Mouse (Mus musculus) midbrain, embryonic 14.5 days (tissue): ENCODE results near the gene Pitpna. TPM values are rescaled to one million over a fixed set of nuclear protein-coding genes. Genes with fewer than 3 reads are reported as not detected.

Source experiments
- ATAC-seq: fragments of 200-750 bp; cut with Nextera tagmentation; 2 replicates; pipeline ENCODE4 v1.8.0; 2017; ENCODE audit warnings: moderate number of reproducible peaks, moderate library complexity; ENCODE audit not compliant: low FRiP score, low TSS enrichment
- DNase-seq: peaks from one replicate; pipeline ENCODE4 v3.0.0-alpha.2; 2015
- H3K27ac ChIP-seq: fragments of 300-500 bp; sonication (generic); replicated peaks from 2 replicates; pipeline ENCODE4 v1.5.1; 2014; ENCODE audit warnings: mild to moderate bottlenecking, low read depth, low read length, moderate library complexity
- H3K27me3 ChIP-seq: fragments of 300-500 bp; sonication (generic); 2 replicates; pipeline ENCODE4 v1.6.1; 2014; ENCODE audit warnings: low read length, control low read depth, mixed read lengths; ENCODE audit not compliant: control insufficient read depth, insufficient read depth
- H3K36me3 ChIP-seq: fragments of 300-500 bp; sonication (generic); 2 replicates; pipeline ENCODE4 v1.6.1; 2014; ENCODE audit warnings: low read length, control low read depth; ENCODE audit not compliant: control insufficient read depth, insufficient read depth
- H3K4me1 ChIP-seq: fragments of 300-500 bp; sonication (generic); 2 replicates; pipeline ENCODE4 v1.6.1; 2014; ENCODE audit warnings: mild to moderate bottlenecking, antibody characterized with exemption, low read length, control low read depth; ENCODE audit not compliant: control insufficient read depth, insufficient read depth
- H3K4me2 ChIP-seq: fragments of 300-500 bp; sonication (generic); 2 replicates; pipeline ENCODE4 v1.6.1; 2014; ENCODE audit warnings: mild to moderate bottlenecking, low read length, moderate library complexity
- H3K4me3 ChIP-seq: fragments of 300-500 bp; sonication (generic); replicated peaks from 2 replicates; pipeline ENCODE4 v1.5.1; 2014; ENCODE audit warnings: low read depth, low read length
- H3K9ac ChIP-seq: fragments of 300-500 bp; sonication (generic); replicated peaks from 2 replicates; pipeline ENCODE4 v1.6.1; 2014; ENCODE audit warnings: mild to moderate bottlenecking, low read length, moderate library complexity
- H3K9me3 ChIP-seq: fragments of 300-500 bp; sonication (generic); 2 replicates; pipeline ENCODE4 v1.6.1; 2016; ENCODE audit warnings: low read length, control low read depth, mixed read lengths; ENCODE audit not compliant: control insufficient read depth
- WGBS: fragments of 180-500 bp; shearing (Covaris S2); extraction: QIAGEN DNeasy Blood & Tissue Kit; methylation state at CpG from one replicate; pipeline ENCODE4 v1.1.7; 2014; 5-methylcytosine and 5-hydroxymethylcytosine counted together
- polyA plus RNA-seq: library from polyadenylated mRNA; unstranded; fragments of >200 nt; fragmentation: Nextera tagmentation; extraction: Ambion mirVana; gene quantifications from 2 replicates; pipeline ENCODE4 v1.2.1, GENCODE M21; 2014

The Pitpna gene
- polyA plus RNA-seq, 1 experiment from 2014 or later: 115 TPM

DNA sequence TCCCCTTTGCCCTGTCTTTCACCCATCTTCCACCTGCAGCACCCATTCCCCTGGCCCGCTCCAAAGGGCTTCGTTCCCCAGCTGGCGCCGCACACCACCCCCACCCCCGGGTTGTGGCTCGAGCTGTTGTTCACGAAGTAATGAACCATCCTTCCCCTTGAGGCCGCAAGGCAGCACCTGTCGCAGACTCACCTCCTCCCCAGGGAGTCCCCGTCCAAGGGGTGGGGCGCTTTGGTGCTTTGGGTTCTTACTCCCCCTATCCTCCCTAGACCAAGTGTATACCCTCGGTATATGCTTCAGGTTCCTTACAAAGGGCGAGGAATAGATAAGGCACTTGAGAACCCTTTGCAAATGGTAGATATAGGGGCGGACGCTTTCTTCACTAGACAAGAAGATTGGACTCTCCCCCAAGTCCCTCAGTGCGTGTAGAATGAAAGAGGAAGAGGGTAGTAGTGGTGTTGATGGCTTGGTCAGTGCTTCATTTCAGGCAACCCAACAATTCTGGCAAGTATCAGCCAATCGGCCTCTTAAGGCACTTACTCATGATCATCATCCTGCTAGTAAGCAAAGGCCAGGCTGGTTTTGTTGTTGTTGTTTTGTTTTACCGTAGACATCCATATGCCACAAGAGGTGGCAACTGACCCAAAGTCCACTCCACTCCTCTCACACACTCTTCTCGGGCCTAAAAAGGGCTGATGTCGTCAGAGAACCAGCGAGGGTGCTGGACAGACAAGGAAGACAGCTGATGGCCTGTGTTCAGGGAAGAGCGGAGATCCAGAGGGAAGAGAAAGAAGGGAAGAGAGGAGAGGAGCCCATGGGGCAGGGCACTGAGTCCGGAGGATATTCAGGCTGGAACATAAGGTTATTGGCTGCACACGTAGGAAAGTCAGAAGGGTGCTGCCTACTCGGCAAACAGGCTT lies 66.8 kb downstream of the Pitpna start:
- Histone ChIP-seq H3K27ac (no peak overlapping the region), H3K4me1 (peaks cover 36% of the 10 kb centered on the region), H3K27me3 (peaks cover 37% of the 10 kb centered on the region), H3K36me3 (no peaks in the 10 kb centered on the region), H3K9ac (no peak overlapping the region), H3K4me3 (peak overlapping the region; percentile 40), H3K9me3 (no peaks in the 10 kb centered on the region), H3K4me2 (peak overlapping the region; percentile 99)
- 41% methylated on average over 25 of the region's 25 CpGs for WGBS
- ATAC-seq (no peak), DNase-seq (peak; percentile 29)

DNA sequence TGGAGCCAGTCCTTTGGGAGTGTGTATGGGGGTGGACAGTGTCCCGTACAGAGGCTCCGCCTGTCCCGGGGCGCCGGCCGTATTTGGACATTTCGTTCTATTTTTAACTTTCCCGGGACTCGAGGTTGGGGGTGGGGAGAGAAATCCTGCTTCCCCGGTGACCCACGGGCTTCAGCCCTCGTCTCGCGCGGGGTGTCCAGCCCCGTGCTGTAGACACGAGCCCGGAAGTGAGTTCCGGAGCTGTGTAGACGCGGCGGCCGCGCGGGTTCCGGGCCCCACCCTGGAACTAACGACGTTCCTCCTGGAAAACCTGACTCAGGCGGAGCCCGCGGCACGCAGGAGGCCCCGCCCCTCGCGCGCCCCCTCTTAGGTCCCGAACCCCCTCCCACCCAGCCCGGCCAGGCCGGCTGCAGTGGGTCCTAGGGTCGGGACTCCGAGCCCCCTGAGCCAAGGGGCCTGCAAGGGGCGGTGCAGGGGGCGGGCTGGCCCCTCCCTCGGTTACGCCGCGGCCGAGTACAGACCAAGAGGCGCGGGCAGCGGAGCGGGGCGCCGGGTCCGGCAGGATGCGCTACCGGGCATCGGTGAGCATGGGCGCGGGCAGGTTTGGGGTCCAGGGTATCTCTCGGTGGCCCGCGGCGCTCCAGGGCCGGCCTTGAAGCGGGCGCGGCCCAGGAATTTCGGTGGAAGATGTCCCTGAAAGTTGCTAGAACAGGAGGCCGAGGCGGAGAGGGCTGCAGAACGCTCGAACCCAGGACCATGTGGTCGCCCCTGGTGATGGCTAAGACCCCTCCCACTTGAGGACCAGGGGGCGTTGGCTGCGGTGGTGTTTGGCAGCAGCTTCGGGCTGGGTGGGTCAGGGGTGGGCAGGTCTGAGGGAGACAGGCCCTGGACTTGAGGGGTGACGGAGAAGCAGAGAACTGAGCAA lies 68.0 kb downstream of the Pitpna start:
- Histone ChIP-seq H3K4me1 (peaks cover 36% of the 10 kb centered on the region), H3K27ac (no peak overlapping the region; the same call in 1 of the 2 replicates)
- no peak for ATAC-seq

GRCm38 (mm10) chr11:75656621-75657590 lies 69.0 kb downstream of the Pitpna start:
- Histone ChIP-seq H3K4me2 (peak overlapping the region; percentile 99), H3K27me3 (peaks cover 37% of the 10 kb centered on the region), H3K4me1 (peaks cover 33% of the 10 kb centered on the region), H3K9me3 (no peaks in the 10 kb centered on the region), H3K36me3 (no peaks in the 10 kb centered on the region), H3K4me3 (peak overlapping the region; percentile 52), H3K9ac (no peak overlapping the region), H3K27ac (no peak overlapping the region)
- DNase-seq (no peak), ATAC-seq (no peak)
- 63% methylated on average over 19 of the region's 20 CpGs for WGBS

More for the DNA sequence above, 68.0 kb downstream of the Pitpna start:
- H3K9ac ChIP-seq: peak overlapping the region; percentile 62
- H3K36me3 ChIP-seq: no peaks in the 10 kb centered on the region
- no peaks in the 10 kb centered on the region for H3K9me3 ChIP-seq
- peak overlapping the region; percentile 99 for H3K4me2 ChIP-seq
- WGBS: 2% methylated on average over 78 of the region's 78 CpGs
- peak; percentile 73 for DNase-seq
- H3K4me3 ChIP-seq: peak overlapping the region; percentile 52
- H3K27me3 ChIP-seq: peaks cover 37% of the 10 kb centered on the region

DNA sequence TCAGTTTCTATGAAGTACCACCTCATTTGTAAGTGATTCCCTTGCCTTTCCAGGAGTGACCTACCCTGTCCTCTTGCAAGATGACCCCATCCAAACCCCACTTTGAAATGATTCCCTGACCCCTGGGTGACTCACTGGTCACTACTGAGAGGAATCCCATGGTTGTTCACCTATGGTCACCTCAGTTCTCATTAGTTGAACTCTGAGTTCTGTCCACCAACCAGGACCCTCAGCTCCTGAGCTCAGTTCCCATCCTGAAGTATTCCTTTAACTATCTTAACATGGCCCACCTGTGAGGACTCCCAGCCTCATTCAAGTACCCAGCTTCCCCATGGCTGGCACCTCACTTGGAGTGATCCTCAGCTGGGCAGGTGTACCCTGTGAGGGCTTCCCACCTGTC lies 69.9 kb downstream of the Pitpna start:
- no peak overlapping the region for H3K9ac ChIP-seq
- no peak overlapping the region for H3K27ac ChIP-seq
- ATAC-seq (no peak), DNase-seq (no peak)
- no peak overlapping the region for H3K4me3 ChIP-seq
- no peak overlapping the region for H3K4me2 ChIP-seq
- H3K36me3 ChIP-seq: no peaks in the 10 kb centered on the region
- H3K4me1 ChIP-seq: peaks cover 25% of the 10 kb centered on the region
- H3K9me3 ChIP-seq: no peaks in the 10 kb centered on the region
- peaks cover 35% of the 10 kb centered on the region for H3K27me3 ChIP-seq

DNA sequence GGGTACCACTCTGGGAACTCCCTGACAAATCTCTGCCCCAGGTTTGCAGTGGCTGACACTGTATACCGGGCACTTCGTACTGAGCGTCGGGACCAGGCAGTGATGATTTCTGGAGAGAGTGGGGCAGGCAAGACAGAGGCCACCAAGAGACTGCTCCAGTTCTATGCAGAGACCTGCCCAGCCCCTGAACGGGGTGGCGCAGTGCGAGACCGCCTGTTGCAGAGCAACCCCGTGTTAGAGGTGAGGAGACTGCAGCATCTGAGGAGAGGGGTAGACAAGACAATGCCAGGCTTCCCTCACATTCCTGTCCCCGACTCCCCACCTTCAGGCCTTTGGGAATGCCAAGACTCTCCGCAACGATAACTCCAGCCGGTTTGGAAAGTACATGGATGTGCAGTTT lies 70.4 kb downstream of the Pitpna start:
- Histone ChIP-seq H3K4me2 (no peak overlapping the region), H3K36me3 (no peaks in the 10 kb centered on the region), H3K27ac (no peak overlapping the region), H3K9me3 (no peaks in the 10 kb centered on the region), H3K27me3 (peaks cover 31% of the 10 kb centered on the region), H3K4me3 (no peak overlapping the region), H3K9ac (no peak overlapping the region), H3K4me1 (peaks cover 25% of the 10 kb centered on the region)
- ATAC-seq (no peak), DNase-seq (no peak)
- WGBS: 94% methylated on average over 13 of the region's 13 CpGs

GRCm38 (mm10) chr11:75658996-75659750 lies 71.3 kb downstream of the Pitpna start:
- Histone ChIP-seq H3K9ac (no peak overlapping the region), H3K4me1 (peaks cover 17% of the 10 kb centered on the region), H3K27me3 (peaks cover 22% of the 10 kb centered on the region), H3K4me2 (no peak overlapping the region), H3K36me3 (no peaks in the 10 kb centered on the region), H3K27ac (no peak overlapping the region), H3K9me3 (no peaks in the 10 kb centered on the region), H3K4me3 (no peak overlapping the region)
- 85% methylated on average over 14 of the region's 14 CpGs for WGBS
- no peak for DNase-seq
- no peak for ATAC-seq

DNA sequence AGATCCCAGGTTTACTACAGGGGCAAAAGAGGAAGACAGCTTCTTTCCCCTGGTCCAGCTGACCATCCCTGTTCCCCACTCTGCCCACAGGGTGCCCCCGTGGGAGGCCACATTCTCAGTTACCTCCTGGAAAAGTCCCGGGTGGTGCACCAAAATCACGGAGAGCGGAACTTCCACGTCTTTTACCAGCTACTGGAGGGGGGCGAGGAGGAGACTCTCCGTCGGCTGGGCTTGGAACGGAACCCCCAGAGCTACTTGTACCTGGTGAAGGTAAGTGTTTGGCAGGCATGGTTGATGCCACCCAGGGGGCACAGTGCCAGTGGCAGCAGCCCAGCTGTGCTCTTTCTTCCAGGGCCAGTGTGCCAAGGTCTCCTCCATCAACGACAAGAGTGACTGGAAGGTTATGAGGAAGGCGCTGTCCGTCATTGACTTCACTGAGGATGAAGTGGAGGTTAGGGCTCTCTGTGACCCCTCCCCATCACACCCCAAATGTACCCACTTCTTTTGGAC lies 72.2 kb downstream of the Pitpna start:
- ATAC-seq: no peak
- H3K4me1 ChIP-seq: peaks cover 12% of the 10 kb centered on the region
- H3K9me3 ChIP-seq: no peaks in the 10 kb centered on the region
- 93% methylated on average over 12 of the region's 12 CpGs for WGBS
- H3K27ac ChIP-seq: no peak overlapping the region
- H3K27me3 ChIP-seq: peaks cover 14% of the 10 kb centered on the region
- H3K9ac ChIP-seq: no peak overlapping the region
- H3K4me3 ChIP-seq: no peak overlapping the region
- no peak for DNase-seq
- H3K4me2 ChIP-seq: no peak overlapping the region
- no peaks in the 10 kb centered on the region for H3K36me3 ChIP-seq
